Mouse (Mus musculus) stomach, postnatal 0 days (tissue): ENCODE results near the gene Abca6.

Source experiments
- CTCF ChIP-seq: IDR thresholded peaks from 2 replicates; pipeline ENCODE4 v1.5.1; 2016; ENCODE audit warnings: antibody characterized with exemption, low read depth, mild to moderate bottlenecking, moderate library complexity
- EP300 ChIP-seq: optimal IDR thresholded peaks from 2 replicates; pipeline ENCODE3; 2016; ENCODE audit warnings: antibody characterized with exemption

DNA sequence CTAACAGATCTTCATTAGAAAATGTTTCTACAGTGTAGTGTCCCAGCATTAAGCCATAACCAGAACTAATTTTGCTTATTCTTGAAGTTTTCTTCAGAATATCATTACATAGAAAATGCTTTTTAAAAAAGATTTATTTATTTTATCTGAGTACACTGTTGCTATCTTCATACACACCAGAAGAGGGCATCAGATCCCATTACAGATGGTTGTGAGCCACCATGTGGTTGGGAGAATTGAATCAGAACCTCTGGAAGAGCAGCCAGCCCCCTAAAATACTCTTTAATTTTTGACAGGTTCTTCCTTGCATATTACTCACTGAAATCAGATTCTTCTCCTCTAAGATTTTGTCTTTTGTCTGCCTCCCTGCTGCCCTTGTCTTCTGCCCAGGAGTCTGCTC lies 18.6 kb downstream of the Abca6 start:
- 0 out of 2 replicates have a peak, but pooled peaks have one; percentile 4 for TF ChIP-seq CTCF
- TF ChIP-seq EP300, result no peak
